Mouse (Mus musculus) splenic B cell, adult 2 months (primary cell): ENCODE results near the gene Mrpl57.
A peak's percentile ranks its signal among the peaks of the same experiment; 100 is the strongest.
"Not testable (repeated sequence)": the region's sequence is repeated elsewhere in the genome, so short reads cannot be mapped to it uniquely, and the experiment has no call there.

Experiments used
- DNase-seq: peaks from one replicate; pipeline ENCODE4 v3.0.0-alpha.2; 2011; ENCODE audit warnings: low read depth, low spot score
- H3K27me3 ChIP-seq: 2 replicates; pipeline ENCODE4 v1.6.1; 2012; ENCODE audit warnings: mild to moderate bottlenecking, low read length, moderate library complexity, mixed read lengths; ENCODE audit not compliant: control insufficient read depth, poor library complexity, insufficient read depth, severe bottlenecking
- H3K36me3 ChIP-seq: 2 replicates; pipeline ENCODE4 v1.6.1; 2012; ENCODE audit warnings: mild to moderate bottlenecking, low read length, moderate library complexity, mixed read lengths; ENCODE audit not compliant: control insufficient read depth, poor library complexity, insufficient read depth, severe bottlenecking

Gene Mrpl57

GRCm38 (mm10) chr14:57835157-57835556, 9.1 kb downstream of the Mrpl57 start:
- Histone ChIP-seq H3K27me3 (no peaks in the 10 kb centered on the region), H3K36me3 (peaks cover 4% of the 10 kb centered on the region)
- no peak for DNase-seq

- Histone ChIP-seq H3K27me3 (no peaks in the 10 kb centered on the region), H3K36me3 (peaks cover 19% of the 10 kb centered on the region)
- no peak for DNase-seq
Measured at GRCm38 (mm10) chr14:57844535-57844934, 18.5 kb downstream of the Mrpl57 start.

DNA sequence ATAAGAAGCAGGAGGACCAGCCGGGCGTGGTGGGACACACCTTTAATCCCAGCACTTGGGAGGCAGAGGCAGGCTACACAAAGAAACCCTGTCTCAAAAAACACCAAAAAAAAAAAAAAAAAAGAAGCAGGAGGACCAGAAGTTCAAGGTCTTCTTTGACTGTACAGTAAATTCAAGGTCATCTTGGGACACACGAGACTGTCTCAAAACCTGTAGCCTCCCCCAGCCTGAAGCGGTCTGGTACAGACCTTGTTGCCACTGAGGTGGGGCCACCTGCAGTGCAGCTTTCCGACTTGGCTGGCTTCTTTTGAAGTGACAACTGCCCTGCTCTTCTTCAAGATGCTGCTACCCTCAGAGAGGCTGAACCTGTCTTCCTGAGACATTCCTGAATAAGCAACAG, 22.0 kb downstream of the Mrpl57 start:
- DNase-seq, H3K27me3 ChIP-seq: not testable (repeated sequence)
- peaks cover 15% of the 10 kb centered on the region; the same call in 1 of the 2 replicates for H3K36me3 ChIP-seq

- no peak for DNase-seq
- Histone ChIP-seq H3K27me3 (no peaks in the 10 kb centered on the region), H3K36me3 (peaks cover 15% of the 10 kb centered on the region; the same call in 1 of the 2 replicates)
Measured at GRCm38 (mm10) chr14:57848646-57849045, 22.6 kb downstream of the Mrpl57 start.

DNA sequence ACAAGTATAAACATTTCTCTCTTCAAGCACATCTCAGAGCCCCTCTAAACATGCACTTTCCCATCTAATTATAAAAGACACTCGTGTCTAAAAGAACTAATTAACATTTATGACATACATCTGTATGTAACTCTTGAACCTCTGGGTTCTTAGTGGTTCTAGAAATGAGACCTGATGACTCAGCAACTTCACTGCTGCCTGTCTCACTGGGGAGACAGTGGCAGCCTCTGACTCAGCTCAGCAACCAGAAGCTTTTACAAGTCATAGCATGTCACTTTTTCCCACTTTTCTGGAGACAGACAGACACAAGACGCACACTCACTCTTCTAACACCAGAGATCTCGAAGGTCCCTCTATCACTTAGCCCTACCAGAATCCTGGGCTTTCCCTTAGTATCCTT, 24.3 kb downstream of the Mrpl57 start:
- DNase-seq = no peak
- Histone ChIP-seq H3K27me3 (no peaks in the 10 kb centered on the region), H3K36me3 (peaks cover 5% of the 10 kb centered on the region; the same call in 1 of the 2 replicates)

DNA sequence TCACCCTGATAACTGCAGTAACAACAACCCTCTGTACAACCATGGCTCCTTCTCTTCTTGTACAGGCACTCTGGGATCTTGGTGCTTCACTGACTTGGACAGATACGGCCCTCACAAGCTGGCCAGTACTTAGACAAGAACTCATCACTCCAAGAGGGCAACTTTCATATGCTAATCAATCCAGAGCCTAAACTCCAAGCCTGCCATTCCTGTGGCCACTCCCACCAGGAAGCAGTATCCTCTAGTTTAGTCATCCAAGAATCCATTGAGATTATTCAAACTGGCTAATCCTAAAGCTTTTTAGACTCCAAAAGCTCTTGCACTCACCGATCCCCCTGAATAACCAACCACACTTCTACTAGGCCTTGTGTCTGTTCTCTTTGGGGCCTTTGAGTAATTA, 26.9 kb downstream of the Mrpl57 start:
- no peak for DNase-seq
- peaks cover 4% of the 10 kb centered on the region; the same call in 1 of the 2 replicates for H3K36me3 ChIP-seq
- H3K27me3 ChIP-seq = no peaks in the 10 kb centered on the region

DNA sequence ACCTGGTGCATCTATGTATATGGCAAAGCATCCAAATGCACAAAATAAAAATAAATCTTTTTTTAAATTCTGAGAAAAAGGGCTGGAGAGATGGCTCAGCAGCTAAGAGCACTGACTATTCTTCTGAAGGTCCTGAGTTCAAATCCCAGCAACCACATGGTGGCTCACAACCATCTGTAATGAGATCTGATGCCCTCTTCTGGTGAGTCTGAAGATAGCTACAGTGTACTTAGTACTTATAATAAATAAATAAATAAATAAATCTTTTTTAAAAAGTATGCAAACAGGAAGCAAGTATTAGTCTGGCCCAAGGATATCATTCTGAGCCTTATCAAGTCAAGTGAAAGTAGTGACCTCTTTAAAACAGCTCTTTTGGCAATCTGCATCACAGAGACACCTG, 30.0 kb downstream of the Mrpl57 start:
- H3K36me3 ChIP-seq, H3K27me3 ChIP-seq: not testable (repeated sequence)
- DNase-seq = peak; percentile 17

DNA sequence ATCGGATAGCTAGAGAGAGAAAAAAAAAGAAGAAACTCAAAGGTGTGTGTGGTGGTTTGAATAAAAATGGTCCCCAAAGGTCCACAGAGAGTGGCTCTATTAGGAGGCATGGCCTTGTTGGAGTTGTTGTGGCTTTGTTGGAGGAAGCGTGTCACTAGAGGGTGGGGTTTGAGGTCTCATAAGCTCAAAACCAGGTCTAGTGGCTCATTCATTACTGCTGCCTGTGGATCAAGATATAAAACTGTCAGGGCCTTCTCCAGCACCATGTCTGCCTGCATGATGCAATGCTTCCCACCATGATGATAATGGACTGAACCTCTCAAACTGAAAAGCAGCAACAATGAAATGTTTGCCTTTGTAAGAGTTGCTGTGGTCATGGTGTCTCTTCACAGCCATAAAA, 32.6 kb downstream of the Mrpl57 start:
- Histone ChIP-seq H3K27me3 (no peaks in the 10 kb centered on the region), H3K36me3 (peaks cover 5% of the 10 kb centered on the region; the same call in 1 of the 2 replicates)
- DNase-seq = no peak

GRCm38 (mm10) chr14:57859520-57859919, 33.5 kb downstream of the Mrpl57 start:
- DNase-seq = no peak
- H3K27me3 ChIP-seq = no peaks in the 10 kb centered on the region

GRCm38 (mm10) chr14:57861987-57862412, 36.0 kb downstream of the Mrpl57 start:
- no peak for DNase-seq
- peaks cover 8% of the 10 kb centered on the region; the same call in 1 of the 2 replicates for H3K36me3 ChIP-seq
- H3K27me3 ChIP-seq = no peaks in the 10 kb centered on the region

More at GRCm38 (mm10) chr14:57859520-57859919, 33.5 kb downstream of the Mrpl57 start:
- peaks cover 9% of the 10 kb centered on the region; the same call in 1 of the 2 replicates for H3K36me3 ChIP-seq

- H3K27me3 ChIP-seq = no peaks in the 10 kb centered on the region
- peaks cover 8% of the 10 kb centered on the region; the same call in 1 of the 2 replicates for H3K36me3 ChIP-seq
- DNase-seq = no peak
Measured at GRCm38 (mm10) chr14:57863129-57863528, 37.1 kb downstream of the Mrpl57 start.

- Histone ChIP-seq H3K36me3 (peaks cover 7% of the 10 kb centered on the region; the same call in 1 of the 2 replicates), H3K27me3 (no peaks in the 10 kb centered on the region)
- DNase-seq = peak; percentile 22
Measured at GRCm38 (mm10) chr14:57865256-57865655, 39.2 kb downstream of the Mrpl57 start.

- H3K36me3 ChIP-seq = peaks cover 10% of the 10 kb centered on the region; the same call in 1 of the 2 replicates
- no peak for DNase-seq
- H3K27me3 ChIP-seq = no peaks in the 10 kb centered on the region
Measured at GRCm38 (mm10) chr14:57866676-57867276, 40.7 kb downstream of the Mrpl57 start.

- DNase-seq = no peak
- no peaks in the 10 kb centered on the region for H3K27me3 ChIP-seq
- H3K36me3 ChIP-seq = peaks cover 5% of the 10 kb centered on the region; the same call in 1 of the 2 replicates
Measured at GRCm38 (mm10) chr14:57877921-57878320, 51.9 kb downstream of the Mrpl57 start.
